Mouse (Mus musculus) C2C12 (cell line): ENCODE results near the gene Cacna1c. TPM values are rescaled to one million over a fixed set of nuclear protein-coding genes. Genes with fewer than 3 reads are reported as not detected.

Experiments
- H3K27me3 ChIP-seq: one replicate; pipeline ENCODE4 v1.6.1; 2011; ENCODE audit not compliant: control insufficient read depth, insufficient read depth, insufficient read length
- H3K36me3 ChIP-seq: one replicate; pipeline ENCODE4 v1.6.1; 2011; ENCODE audit not compliant: control insufficient read depth, insufficient read depth
- H3K4me3 ChIP-seq: one replicate; pipeline ENCODE4 v1.5.1; 2011; ENCODE audit warnings: mild to moderate bottlenecking, control low read depth; ENCODE audit not compliant: poor library complexity, insufficient read depth, severe bottlenecking
- H3K79me2 ChIP-seq: one replicate; pipeline ENCODE4 v1.6.1; 2011; ENCODE audit not compliant: control insufficient read depth, insufficient read depth
- H3K79me3 ChIP-seq: one replicate; pipeline ENCODE4 v1.6.1; 2011; ENCODE audit warnings: low read depth, control low read depth
- H3ac ChIP-seq: one replicate; pipeline ENCODE3; 2011; ENCODE audit warnings: low read depth; ENCODE audit not compliant: control insufficient read depth, insufficient read length
- CEBPB ChIP-seq: IDR thresholded peaks from one replicate; pipeline ENCODE4 v1.6.1; 2011; ENCODE audit warnings: low read depth, mild to moderate bottlenecking, control low read depth, moderate library complexity
- CTCF ChIP-seq: IDR thresholded peaks from one replicate; pipeline ENCODE4 v1.5.1; 2011; ENCODE audit not compliant: control insufficient read depth, insufficient read depth, insufficient read length
- FOSL1 ChIP-seq: IDR thresholded peaks from one replicate; pipeline ENCODE4 v1.8.0; 2011; ENCODE audit warnings: mild to moderate bottlenecking, low read length; ENCODE audit not compliant: poor library complexity, insufficient read depth, severe bottlenecking
- MAX ChIP-seq: IDR thresholded peaks from one replicate; pipeline ENCODE4 v1.6.1; 2011; ENCODE audit warnings: mild to moderate bottlenecking, control low read depth
- MYOD1 ChIP-seq: IDR thresholded peaks from one replicate; pipeline ENCODE4 v1.6.1; 2011; ENCODE audit warnings: low read depth; ENCODE audit not compliant: control insufficient read depth, insufficient read length
- MYOG ChIP-seq: IDR thresholded peaks from one replicate; pipeline ENCODE4 v1.6.1; 2011; ENCODE audit not compliant: control insufficient read depth, insufficient read length; ENCODE audit errors: extremely low read depth
- USF1 ChIP-seq: IDR thresholded peaks from one replicate; pipeline ENCODE4 v1.6.1; 2011; ENCODE audit warnings: low read depth, mild to moderate bottlenecking, control low read depth, moderate library complexity
- polyA plus RNA-seq: library from polyadenylated mRNA; unstranded; fragments of >200 nt; fragmentation: generic; extraction: Trizol; gene quantifications from one replicate; pipeline ENCODE4 v1.2.1, GENCODE M21; 2012; ENCODE audit warnings: missing spikeins

Gene Cacna1c
- polyA plus RNA-seq, 1 experiment, result not detected

DNA sequence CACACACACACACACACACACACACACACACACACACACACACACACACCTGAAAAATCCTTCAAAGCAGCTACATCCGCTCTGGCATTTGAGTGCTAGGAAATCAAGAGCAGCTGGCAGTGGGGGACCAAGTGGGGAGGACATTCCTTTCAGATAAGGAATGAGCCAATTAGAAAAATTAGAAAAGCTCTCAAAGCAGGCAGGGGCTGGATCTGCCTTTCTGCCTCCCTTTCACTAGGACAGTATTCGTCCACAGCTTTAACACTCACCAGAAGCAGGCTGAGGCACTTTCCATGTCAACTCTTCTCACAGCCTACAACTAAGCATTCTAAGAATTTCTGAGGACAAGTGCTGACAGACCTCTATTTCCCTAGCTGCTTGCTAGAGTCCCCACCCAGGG is 194.8 kb downstream of the Cacna1c start:
- Histone ChIP-seq H3ac (no peak overlapping the region), H3K27me3 (peaks cover 10% of the 10 kb centered on the region), H3K79me2 (no peaks in the 10 kb centered on the region), H3K79me3 (no peaks in the 10 kb centered on the region), H3K36me3 (no peaks in the 10 kb centered on the region), H3K4me3 (no peak overlapping the region)
- TF ChIP-seq CEBPB (no peak), USF1 (no peak), FOSL1 (no peak), MYOD1 (no peak), MYOG (no peak), CTCF (no peak), MAX (no peak)

GRCm38 (mm10) chr6:119000255-119000654 is 196.0 kb downstream of the Cacna1c start:
- no peaks in the 10 kb centered on the region for H3K36me3 ChIP-seq
- TF ChIP-seq MAX (no peak), CEBPB (no peak), USF1 (no peak), MYOD1 (no peak), CTCF (no peak), FOSL1 (no peak), MYOG (no peak)
- H3K79me3 ChIP-seq, result no peaks in the 10 kb centered on the region
- H3ac ChIP-seq, result no peak overlapping the region
- H3K27me3 ChIP-seq, result peaks cover 17% of the 10 kb centered on the region
- H3K4me3 ChIP-seq, result no peak overlapping the region
- H3K79me2 ChIP-seq, result no peaks in the 10 kb centered on the region

DNA sequence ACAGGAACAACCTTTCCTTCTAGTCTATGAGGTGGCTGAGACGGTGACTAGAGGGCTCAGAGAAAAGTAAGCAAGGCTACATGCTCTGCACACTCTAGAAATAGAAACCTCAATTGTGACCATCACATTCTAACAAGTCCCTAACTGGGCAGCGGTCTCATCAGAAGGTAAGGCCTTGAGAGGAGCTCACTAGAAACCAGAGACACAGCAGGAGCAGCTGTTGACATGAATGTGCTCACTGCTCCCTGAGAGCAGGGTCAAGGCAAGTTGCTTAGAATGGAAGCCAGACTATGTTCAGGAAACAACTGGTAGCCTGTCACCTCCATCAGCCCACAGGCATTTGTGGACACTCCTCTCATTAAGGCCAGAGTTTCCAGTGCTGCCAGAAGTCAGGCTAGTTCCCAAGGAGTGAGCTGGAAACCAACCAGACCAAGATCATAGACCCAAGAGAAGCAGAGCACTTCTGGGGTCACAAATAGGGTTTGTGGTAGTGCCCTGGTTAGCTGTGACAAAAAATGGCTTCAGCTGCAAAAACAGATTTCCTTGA is 196.8 kb downstream of the Cacna1c start:
- Histone ChIP-seq H3K4me3 (no peak overlapping the region), H3K79me2 (no peaks in the 10 kb centered on the region), H3K36me3 (no peaks in the 10 kb centered on the region), H3K27me3 (peaks cover 20% of the 10 kb centered on the region), H3ac (no peak overlapping the region), H3K79me3 (no peaks in the 10 kb centered on the region)
- TF ChIP-seq CTCF, result no peak
- TF ChIP-seq MYOD1, result no peak
- TF ChIP-seq CEBPB, result no peak
- TF ChIP-seq MYOG, result no peak

- TF ChIP-seq CEBPB, result no peak
- no peak for TF ChIP-seq FOSL1
- TF ChIP-seq CTCF, result no peak
- no peak for TF ChIP-seq USF1
- TF ChIP-seq MYOG, result no peak
- TF ChIP-seq MAX, result no peak
- TF ChIP-seq MYOD1, result no peak
- Histone ChIP-seq H3K79me3 (no peaks in the 10 kb centered on the region), H3K4me3 (no peak overlapping the region)
These were observed 198.8 kb downstream of the Cacna1c start for GRCm38 (mm10) chr6:118997397-118997796.

DNA sequence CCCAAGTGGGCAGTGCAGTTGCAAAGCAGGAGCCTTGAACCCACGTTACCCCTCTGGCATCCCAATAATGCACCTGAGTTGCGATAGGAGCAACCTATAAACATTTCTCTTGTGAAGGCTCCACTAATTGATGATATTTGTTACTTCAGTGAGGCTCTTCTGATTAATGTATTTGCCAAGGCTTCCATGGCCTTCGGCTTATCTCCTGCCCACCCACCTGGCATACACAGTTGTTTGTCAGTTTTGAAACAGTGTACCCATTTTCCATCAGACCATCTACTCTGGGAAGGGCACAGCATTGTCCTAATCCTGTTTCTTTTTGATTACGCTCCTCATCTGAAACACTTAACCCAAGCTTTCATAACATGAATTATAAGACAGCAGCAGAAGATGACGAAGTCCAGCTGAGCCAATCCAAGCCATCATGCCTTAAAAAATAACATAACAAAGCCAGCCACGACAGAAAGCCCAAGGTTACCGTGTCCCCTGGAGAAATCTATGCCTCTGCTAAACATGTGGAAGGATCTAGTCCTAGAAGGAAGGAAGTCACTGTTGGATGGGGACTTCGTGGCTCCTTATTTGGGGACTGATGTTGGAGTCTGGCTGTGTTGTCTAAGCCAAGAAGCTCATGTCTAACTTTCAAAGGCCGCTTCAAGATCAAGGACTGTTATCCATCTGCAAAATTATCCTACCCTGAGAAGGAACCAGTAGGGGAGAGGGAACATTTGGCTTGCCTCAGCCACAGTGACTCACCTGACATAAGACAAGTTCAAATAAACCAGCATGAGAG is 201.8 kb downstream of the Cacna1c start:
- TF ChIP-seq MAX (no peak), FOSL1 (no peak), MYOG (no peak), MYOD1 (no peak), USF1 (no peak), CTCF (no peak), CEBPB (no peak)
- H3K79me3 ChIP-seq, result no peaks in the 10 kb centered on the region

More at GRCm38 (mm10) chr6:118997397-118997796, 198.8 kb downstream of the Cacna1c start:
- no peaks in the 10 kb centered on the region for H3K36me3 ChIP-seq
- H3K79me2 ChIP-seq, result no peaks in the 10 kb centered on the region
- H3ac ChIP-seq, result no peak overlapping the region
- peaks cover 24% of the 10 kb centered on the region for H3K27me3 ChIP-seq

GRCm38 (mm10) chr6:118992391-118992790 is 203.8 kb downstream of the Cacna1c start:
- no peaks in the 10 kb centered on the region for H3K79me3 ChIP-seq
- H3ac ChIP-seq, result no peak overlapping the region
- no peaks in the 10 kb centered on the region for H3K79me2 ChIP-seq
- peaks cover 28% of the 10 kb centered on the region for H3K27me3 ChIP-seq
- TF ChIP-seq MYOG (no peak), MYOD1 (no peak), CEBPB (no peak), MAX (no peak), USF1 (no peak), CTCF (no peak), FOSL1 (no peak)
- H3K4me3 ChIP-seq, result no peak overlapping the region
- H3K36me3 ChIP-seq, result no peaks in the 10 kb centered on the region

More for the DNA sequence above, 201.8 kb downstream of the Cacna1c start:
- Histone ChIP-seq H3K4me3 (no peak overlapping the region), H3K27me3 (peaks cover 31% of the 10 kb centered on the region), H3K36me3 (no peaks in the 10 kb centered on the region), H3K79me2 (no peaks in the 10 kb centered on the region), H3ac (no peak overlapping the region)
